Mouse (Mus musculus): Measurements from ENCODE around the gene Trmt1. TPM values are rescaled to one million over a fixed set of nuclear protein-coding genes. Genes with fewer than 3 reads are reported as not detected.

Trmt1 gene
- polyA plus RNA-seq, 1 experiment from 2014 or later, result 61.5 TPM

- Histone ChIP-seq H3K27me3 (ENCODE audit: control insufficient read depth, insufficient read depth, low read length) (peaks cover 28% of the 10 kb centered on the region), H3K4me1 (ENCODE audit: control insufficient read depth, insufficient read depth, low read length) (peaks cover 2% of the 10 kb centered on the region; the same call in 1 of the 2 replicates), H3K27ac (replicated peaks; ENCODE audit: low read depth, low read length) (no peak overlapping the region), H3K9ac (replicated peaks; ENCODE audit: low read length) (no peak overlapping the region), H3K4me2 (ENCODE audit: low read depth, low read length) (no peak overlapping the region), H3K9me3 (replicated peaks; ENCODE audit: control insufficient read depth, low read length) (no peaks in the 10 kb centered on the region), H3K36me3 (replicated peaks; ENCODE audit: control insufficient read depth, insufficient read depth, low read depth, low read length) (no peaks in the 10 kb centered on the region; the same call in 1 of the 2 replicates), H3K4me3 (ENCODE audit: low read depth, low read length) (no peak overlapping the region)
- WGBS, result 90% methylated on average over 9 of the region's 9 CpGs
- DNase-seq (ENCODE audit: low spot score), result no peak
- no peak for ATAC-seq (replicated peaks; ENCODE audit: insufficient number of reproducible peaks, low FRiP score, low TSS enrichment, low read depth)
These were observed 12.9 kb downstream of the Trmt1 start for GRCm38 (mm10) chr8:84698929-84699401.

GRCm38 (mm10) chr8:84699861-84700322, 13.8 kb downstream of the Trmt1 start:
- WGBS, result 66% methylated on average over 7 of the region's 7 CpGs
- Histone ChIP-seq H3K4me1 (ENCODE audit: control insufficient read depth, insufficient read depth, low read length) (peaks cover 5% of the 10 kb centered on the region), H3K4me3 (ENCODE audit: low read depth, low read length) (no peak overlapping the region), H3K27me3 (ENCODE audit: control insufficient read depth, insufficient read depth, low read length) (peaks cover 38% of the 10 kb centered on the region), H3K9me3 (replicated peaks; ENCODE audit: control insufficient read depth, low read length) (no peaks in the 10 kb centered on the region), H3K36me3 (replicated peaks; ENCODE audit: control insufficient read depth, insufficient read depth, low read depth, low read length) (no peaks in the 10 kb centered on the region; the same call in 1 of the 2 replicates), H3K9ac (replicated peaks; ENCODE audit: low read length) (no peak overlapping the region), H3K27ac (replicated peaks; ENCODE audit: low read depth, low read length) (no peak overlapping the region), H3K4me2 (ENCODE audit: low read depth, low read length) (no peak overlapping the region)
- DNase-seq (ENCODE audit: low spot score), result peak; percentile 60
- ATAC-seq (replicated peaks; ENCODE audit: insufficient number of reproducible peaks, low FRiP score, low TSS enrichment, low read depth), result no peak

GRCm38 (mm10) chr8:84700526-84700925, 14.4 kb downstream of the Trmt1 start:
- WGBS, result 76% methylated on average over 5 of the region's 5 CpGs
- DNase-seq (ENCODE audit: low spot score) (no peak), ATAC-seq (replicated peaks; ENCODE audit: insufficient number of reproducible peaks, low FRiP score, low TSS enrichment, low read depth) (no peak)
- Histone ChIP-seq H3K9me3 (replicated peaks; ENCODE audit: control insufficient read depth, low read length) (no peaks in the 10 kb centered on the region), H3K27ac (replicated peaks; ENCODE audit: low read depth, low read length) (no peak overlapping the region), H3K4me2 (ENCODE audit: low read depth, low read length) (no peak overlapping the region), H3K36me3 (replicated peaks; ENCODE audit: control insufficient read depth, insufficient read depth, low read depth, low read length) (no peaks in the 10 kb centered on the region; the same call in 1 of the 2 replicates), H3K4me1 (ENCODE audit: control insufficient read depth, insufficient read depth, low read length) (peaks cover 5% of the 10 kb centered on the region), H3K4me3 (ENCODE audit: low read depth, low read length) (no peak overlapping the region), H3K9ac (replicated peaks; ENCODE audit: low read length) (no peak overlapping the region), H3K27me3 (ENCODE audit: control insufficient read depth, insufficient read depth, low read length) (peaks cover 43% of the 10 kb centered on the region)

GRCm38 (mm10) chr8:84700941-84701911, 15.1 kb downstream of the Trmt1 start, which contains the start of gene Lyl1:
TSS of gene Lyl1 (plus strand) at chr8:84701457.
- Histone ChIP-seq H3K9me3 (replicated peaks; ENCODE audit: control insufficient read depth, low read length) (no peaks in the 10 kb centered on the region), H3K4me2 (ENCODE audit: low read depth, low read length) (peak within 1 kb of the TSS; percentile 4; the same call in 1 of the 2 replicates), H3K27ac (replicated peaks; ENCODE audit: low read depth, low read length) (no peak within 1 kb of the TSS; the same call in 1 of the 2 replicates), H3K36me3 (replicated peaks; ENCODE audit: control insufficient read depth, insufficient read depth, low read depth, low read length) (no peaks in the 10 kb centered on the region; the same call in 1 of the 2 replicates), H3K4me1 (ENCODE audit: control insufficient read depth, insufficient read depth, low read length) (peaks cover 5% of the 10 kb centered on the region), H3K4me3 (ENCODE audit: low read depth, low read length) (peak within 1 kb of the TSS; percentile 23), H3K9ac (replicated peaks; ENCODE audit: low read length) (peak within 1 kb of the TSS; percentile 44), H3K27me3 (ENCODE audit: control insufficient read depth, insufficient read depth, low read length) (peaks cover 45% of the 10 kb centered on the region)
- 8% methylated on average over 34 of the region's 34 CpGs for WGBS
- peak; percentile 53 for DNase-seq (ENCODE audit: low spot score)
- ATAC-seq (replicated peaks; ENCODE audit: insufficient number of reproducible peaks, low FRiP score, low TSS enrichment, low read depth), result no peak; the same call in 1 of the 2 replicates

- Histone ChIP-seq H3K4me1 (ENCODE audit: control insufficient read depth, insufficient read depth, low read length) (peaks cover 17% of the 10 kb centered on the region), H3K4me2 (ENCODE audit: low read depth, low read length) (no peak overlapping the region), H3K9me3 (replicated peaks; ENCODE audit: control insufficient read depth, low read length) (no peaks in the 10 kb centered on the region), H3K4me3 (ENCODE audit: low read depth, low read length) (peak overlapping the region; percentile 14; the same call in 1 of the 2 replicates), H3K9ac (replicated peaks; ENCODE audit: low read length) (no peak overlapping the region), H3K27ac (replicated peaks; ENCODE audit: low read depth, low read length) (no peak overlapping the region), H3K36me3 (replicated peaks; ENCODE audit: control insufficient read depth, insufficient read depth, low read depth, low read length) (no peaks in the 10 kb centered on the region; the same call in 1 of the 2 replicates), H3K27me3 (ENCODE audit: control insufficient read depth, insufficient read depth, low read length) (peaks cover 58% of the 10 kb centered on the region)
- DNase-seq (ENCODE audit: low spot score), result no peak
- 64% methylated on average over 9 of the region's 9 CpGs for WGBS
- no peak for ATAC-seq (replicated peaks; ENCODE audit: insufficient number of reproducible peaks, low FRiP score, low TSS enrichment, low read depth)
These were observed 16.5 kb downstream of the Trmt1 start for GRCm38 (mm10) chr8:84702561-84702960.

GRCm38 (mm10) chr8:84702963-84703465, 16.9 kb downstream of the Trmt1 start:
- ATAC-seq (replicated peaks; ENCODE audit: insufficient number of reproducible peaks, low FRiP score, low TSS enrichment, low read depth), result no peak
- Histone ChIP-seq H3K27me3 (ENCODE audit: control insufficient read depth, insufficient read depth, low read length) (peaks cover 62% of the 10 kb centered on the region), H3K4me3 (ENCODE audit: low read depth, low read length) (peak overlapping the region; percentile 14; the same call in 1 of the 2 replicates), H3K4me2 (ENCODE audit: low read depth, low read length) (no peak overlapping the region), H3K36me3 (replicated peaks; ENCODE audit: control insufficient read depth, insufficient read depth, low read depth, low read length) (no peaks in the 10 kb centered on the region; the same call in 1 of the 2 replicates), H3K9ac (replicated peaks; ENCODE audit: low read length) (no peak overlapping the region), H3K9me3 (replicated peaks; ENCODE audit: control insufficient read depth, low read length) (no peaks in the 10 kb centered on the region), H3K4me1 (ENCODE audit: control insufficient read depth, insufficient read depth, low read length) (peaks cover 21% of the 10 kb centered on the region), H3K27ac (replicated peaks; ENCODE audit: low read depth, low read length) (no peak overlapping the region)
- DNase-seq (ENCODE audit: low spot score), result no peak
- WGBS, result 70% methylated on average over 6 of the region's 6 CpGs

- no peak overlapping the region for H3K27ac ChIP-seq (replicated peaks; ENCODE audit: low read depth, low read length)
- H3K4me2 ChIP-seq (ENCODE audit: low read depth, low read length), result peak overlapping the region; percentile 29
- no peaks in the 10 kb centered on the region for H3K9me3 ChIP-seq (replicated peaks; ENCODE audit: control insufficient read depth, low read length)
- peak overlapping the region; percentile 22; the same call in 1 of the 2 replicates for H3K9ac ChIP-seq (replicated peaks; ENCODE audit: low read length)
- H3K36me3 ChIP-seq (replicated peaks; ENCODE audit: control insufficient read depth, insufficient read depth, low read depth, low read length), result no peaks in the 10 kb centered on the region; the same call in 1 of the 2 replicates
- peaks cover 24% of the 10 kb centered on the region for H3K4me1 ChIP-seq (ENCODE audit: control insufficient read depth, insufficient read depth, low read length)
- DNase-seq (ENCODE audit: low spot score), result no peak
- no peak for ATAC-seq (replicated peaks; ENCODE audit: insufficient number of reproducible peaks, low FRiP score, low TSS enrichment, low read depth)
- WGBS, result 9% methylated on average over 38 of the region's 38 CpGs
- peaks cover 68% of the 10 kb centered on the region for H3K27me3 ChIP-seq (ENCODE audit: control insufficient read depth, insufficient read depth, low read length)
- H3K4me3 ChIP-seq (ENCODE audit: low read depth, low read length), result peak overlapping the region; percentile 18; the same call in 1 of the 2 replicates
These were observed 17.6 kb downstream of the Trmt1 start for GRCm38 (mm10) chr8:84703466-84704249.
